Mouse (Mus musculus): Measurements from ENCODE around the gene Ppp1r27. TPM values are rescaled to one million over a fixed set of nuclear protein-coding genes. Genes with fewer than 3 reads are reported as not detected.

Gene Ppp1r27
- total RNA-seq, 4 experiments from 2014 or later = 0.78 to 2.8 (median 1.2) TPM

- DNase-seq = no peak
These were observed 38.0 kb downstream of the Ppp1r27 start for GRCm38 (mm10) chr11:120512790-120513453.

- no peak for DNase-seq
These were observed 40.4 kb downstream of the Ppp1r27 start for GRCm38 (mm10) chr11:120510375-120511030.

- DNase-seq = no peak
These were observed 41.0 kb downstream of the Ppp1r27 start for GRCm38 (mm10) chr11:120509940-120510339.

GRCm38 (mm10) chr11:120508290-120508870 lies 42.6 kb downstream of the Ppp1r27 start:
- no peak for DNase-seq

GRCm38 (mm10) chr11:120507611-120508289 lies 43.2 kb downstream of the Ppp1r27 start:
- DNase-seq = no peak

- DNase-seq = no peak
These were observed 44.0 kb downstream of the Ppp1r27 start for GRCm38 (mm10) chr11:120506899-120507298.

- DNase-seq = no peak
These were observed 45.3 kb downstream of the Ppp1r27 start for GRCm38 (mm10) chr11:120505661-120506060.

GRCm38 (mm10) chr11:120501701-120502100 lies 49.2 kb downstream of the Ppp1r27 start:
- DNase-seq = no peak

GRCm38 (mm10) chr11:120501018-120501417 lies 49.9 kb downstream of the Ppp1r27 start:
- DNase-seq = no peak

- DNase-seq = no peak
These were observed 50.6 kb downstream of the Ppp1r27 start for GRCm38 (mm10) chr11:120500357-120500756.

Other genes with a start within 250 kb of the Ppp1r27 start
- gene Actg1, start 202.6 kb downstream of the Ppp1r27 start, total RNA-seq (2022) = 1,000 to 10,000 TPM; 1,100 to 1,474 (median 1,219) TPM
- 1 to 10 TPM in 1 of 4 experiments, under 1 TPM in 2, not detected in 1; 0.16 to 1.2 (median 0.42) TPM for gene Fscn2, start 189.6 kb downstream of the Ppp1r27 start, total RNA-seq (2022)
- 10 to 100 TPM; 18.4 to 39.6 (median 33.4) TPM for gene Faap100, start 172.4 kb downstream of the Ppp1r27 start, total RNA-seq (2022)
- gene Nploc4, start 113.4 kb downstream of the Ppp1r27 start, total RNA-seq (2022) = 100 to 1,000 TPM in 2 of 4 experiments, 10 to 100 TPM in 2; 89.1 to 108 (median 99.5) TPM
- gene Tspan10, start 108.5 kb downstream of the Ppp1r27 start, total RNA-seq (2022) = 1 to 10 TPM in 2 of 4 experiments, not detected in 2; 2.8 to 6.6 TPM
- under 1 TPM; 0.16 to 0.49 (median 0.33) TPM for gene Pde6g, start 97.6 kb downstream of the Ppp1r27 start, total RNA-seq (2022)
- gene Oxld1, start 93.1 kb downstream of the Ppp1r27 start, total RNA-seq (2022) = 10 to 100 TPM; 25.6 to 34.1 (median 32.2) TPM
- gene Ccdc137, start 93.0 kb downstream of the Ppp1r27 start, total RNA-seq (2022) = 10 to 100 TPM; 24.2 to 33.4 (median 29.4) TPM
- 10 to 100 TPM; 22.8 to 38.7 (median 29.5) TPM for gene Arl16, start 83.5 kb downstream of the Ppp1r27 start, total RNA-seq (2022)
- gene Mrpl12, start 66.5 kb downstream of the Ppp1r27 start, total RNA-seq (2022) = 10 to 100 TPM; 77.6 to 95.8 (median 90.1) TPM
- 100 to 1,000 TPM; 121 to 174 (median 163) TPM for gene Slc25a10, start 59.3 kb downstream of the Ppp1r27 start, total RNA-seq (2022)
- 1 to 10 TPM in 3 of 4 experiments, under 1 TPM in 1; 0.87 to 4.0 (median 2.3) TPM for gene Gcgr, start 20.4 kb downstream of the Ppp1r27 start, total RNA-seq (2022)
- 10 to 100 TPM; 62.9 to 67.8 (median 65.3) TPM for gene Mcrip1, start 1.4 kb downstream of the Ppp1r27 start, total RNA-seq (2022)
- gene P4hb, start 22.1 kb upstream of the Ppp1r27 start, total RNA-seq (2022) = 100 to 1,000 TPM; 439 to 580 (median 550) TPM
- gene Arhgdia, start 30.5 kb upstream of the Ppp1r27 start, total RNA-seq (2022) = 100 to 1,000 TPM; 356 to 389 (median 365) TPM
- 100 to 1,000 TPM in 1 of 4 experiments, 10 to 100 TPM in 3; 52.1 to 102 (median 72.7) TPM for gene Alyref, start 47.2 kb upstream of the Ppp1r27 start, total RNA-seq (2022)
- gene Anapc11, start 47.3 kb upstream of the Ppp1r27 start, total RNA-seq (2022) = 100 to 1,000 TPM in 2 of 4 experiments, 10 to 100 TPM in 2; 90.3 to 112 (median 98.6) TPM
- gene Npb, start 57.3 kb upstream of the Ppp1r27 start, total RNA-seq (2022) = 1 to 10 TPM in 2 of 4 experiments, not detected in 2; 1.3 to 2.1 TPM
- gene Pcyt2, start 66.8 kb upstream of the Ppp1r27 start, total RNA-seq (2022) = 100 to 1,000 TPM; 201 to 310 (median 259) TPM
- gene Sirt7, start 74.1 kb upstream of the Ppp1r27 start, total RNA-seq (2022) = 10 to 100 TPM; 61.1 to 97.1 (median 75.7) TPM
- gene Mafg, start 82.5 kb upstream of the Ppp1r27 start, total RNA-seq (2022) = 10 to 100 TPM; 53.2 to 74.4 (median 69.7) TPM
- 1 to 10 TPM in 3 of 4 experiments, under 1 TPM in 1; 0.73 to 2.0 (median 1.3) TPM for gene Pycr1, start 92.6 kb upstream of the Ppp1r27 start, total RNA-seq (2022)
- gene Myadml2, start 97.0 kb upstream of the Ppp1r27 start, total RNA-seq (2022) = 1 to 10 TPM in 1 of 4 experiments, under 1 TPM in 2, not detected in 1; 0.65 to 1.2 (median 0.81) TPM
- 1 to 10 TPM; 5.1 to 9.0 (median 7.2) TPM for gene Notum, start 110.0 kb upstream of the Ppp1r27 start, total RNA-seq (2022)
- gene Aspscr1, start 121.8 kb upstream of the Ppp1r27 start, total RNA-seq (2022) = 100 to 1,000 TPM; 101 to 108 (median 106) TPM
- 10 to 100 TPM; 49.3 to 61.7 (median 55.7) TPM for gene Cenpx, start 162.6 kb upstream of the Ppp1r27 start, total RNA-seq (2022)
- 10 to 100 TPM; 26.1 to 57.9 (median 42.3) TPM for gene Lrrc45, start 162.8 kb upstream of the Ppp1r27 start, total RNA-seq (2022)
- 10 to 100 TPM; 11.1 to 23.9 (median 15.9) TPM for gene Rac3, start 170.3 kb upstream of the Ppp1r27 start, total RNA-seq (2022)
- gene Dcxr, start 176.1 kb upstream of the Ppp1r27 start, total RNA-seq (2022) = 100 to 1,000 TPM in 2 of 4 experiments, 10 to 100 TPM in 2; 41.6 to 142 (median 76.2) TPM
- gene Cbr2, start 181.0 kb upstream of the Ppp1r27 start, total RNA-seq (2022) = 10 to 100 TPM in 1 of 4 experiments, 1 to 10 TPM in 3; 4.8 to 11.4 (median 6.5) TPM
- gene Hmga1b, start 211.7 kb upstream of the Ppp1r27 start, total RNA-seq (2022) = 10 to 100 TPM in 3 of 4 experiments, 1 to 10 TPM in 1; 9.3 to 13.1 (median 11.6) TPM
- 10 to 100 TPM; 17.3 to 21.4 (median 20.5) TPM for gene Rfng, start 233.1 kb upstream of the Ppp1r27 start, total RNA-seq (2022)
- gene Gps1, start 233.1 kb upstream of the Ppp1r27 start, total RNA-seq (2022) = 100 to 1,000 TPM; 138 to 150 (median 147) TPM
- 10 to 100 TPM; 62.8 to 71.6 (median 70.5) TPM for gene Dus1l, start 245.3 kb upstream of the Ppp1r27 start, total RNA-seq (2022)

Data from adrenal gland, adult 8-10 months (tissue).